Comparison of ENCODE assay signal across 8 mouse cellular contexts in genomic region chr5:77074914-77075313, GRCm38 (mm10). TPM values are rescaled to one million over a fixed set of nuclear protein-coding genes. Genes with fewer than 3 reads are reported as not detected.
A peak's percentile ranks its signal among the peaks of the same experiment; 100 is the strongest.
DNase-seq lines count a peak whose midpoint lies in the region; ATAC-seq and TF ChIP-seq lines count a peak whose summit lies in the region.

No protein-coding gene starts in this region.

- no peak overlapping the region for H3K9ac ChIP-seq in limb, embryonic 15.5 days
- H3K9ac ChIP-seq in midbrain, postnatal 0 days (replicated peaks; ENCODE audit: low read length, poor library complexity, severe bottlenecking) = no peak overlapping the region

- no peaks in the 10 kb centered on the region for H3K36me3 ChIP-seq in limb, embryonic 15.5 days
- H3K36me3 ChIP-seq in midbrain, postnatal 0 days (ENCODE audit: insufficient read depth, low read length) = no peaks in the 10 kb centered on the region

- no peak overlapping the region for H3K4me3 ChIP-seq in limb, embryonic 15.5 days
- H3K4me3 ChIP-seq in midbrain, postnatal 0 days (ENCODE audit: low read depth, low read length) = no peak overlapping the region

- peak overlapping the region; percentile 86 for H3K27ac ChIP-seq in limb, embryonic 15.5 days
- H3K27ac ChIP-seq in midbrain, postnatal 0 days (ENCODE audit: low read depth, low read length) = no peak overlapping the region

- no peaks in the 10 kb centered on the region for H3K9me3 ChIP-seq in limb, embryonic 15.5 days
- no peaks in the 10 kb centered on the region for H3K9me3 ChIP-seq in midbrain, postnatal 0 days (ENCODE audit: low read length)

- TF ChIP-seq CTCF in midbrain, postnatal 0 days (IDR thresholded peaks at IDR 0.05) = no peak

- H3K4me1 ChIP-seq in limb, embryonic 15.5 days = peaks cover 16% of the 10 kb centered on the region
- H3K4me1 ChIP-seq in midbrain, postnatal 0 days (ENCODE audit: insufficient read depth, low read length) = no peaks in the 10 kb centered on the region

- WGBS in limb, embryonic 15.5 days = 45% methylated on average over 2 of the region's 2 CpGs
- 81% methylated on average over 2 of the region's 2 CpGs for WGBS in midbrain, postnatal 0 days

- DNase-seq in urinary bladder, postnatal 14 days (ENCODE audit: low spot score) = peak; percentile 76
- DNase-seq in urinary bladder, adult 2 months (ENCODE audit: low spot score) = no peak
- DNase-seq in gastrocnemius, postnatal 14 days = peak; percentile 58
- DNase-seq in spleen, postnatal 36 days (ENCODE audit: low spot score in 2 of 2) = no peak
- no peak for DNase-seq in natural killer cell, adult 2 months (ENCODE audit: low spot score in 2 of 2)
- DNase-seq in midbrain, postnatal 0 days (ENCODE audit: low spot score) = no peak

- peak; percentile 83 for ATAC-seq in limb, embryonic 15.5 days (ENCODE audit: insufficient number of reproducible peaks, low FRiP score, low TSS enrichment, low read depth)
- ATAC-seq in CD4-positive, CD25-positive, alpha-beta regulatory T cell, adult 4 months = no peak
- ATAC-seq in midbrain, postnatal 0 days (ENCODE audit: low FRiP score) = no peak

- no peaks in the 10 kb centered on the region for H3K27me3 ChIP-seq in limb, embryonic 15.5 days
- H3K27me3 ChIP-seq in midbrain, postnatal 0 days (ENCODE audit: insufficient read depth, low read length) = no peaks in the 10 kb centered on the region

- H3K4me2 ChIP-seq in limb, embryonic 15.5 days = no peak overlapping the region
- H3K4me2 ChIP-seq in midbrain, postnatal 0 days (ENCODE audit: low read depth, low read length, poor library complexity, severe bottlenecking) = no peak overlapping the region

- intact Hi-C loops in gastrocnemius, postnatal 14 days (cut with DNase I; ENCODE audit: low total_unique reads) = no loop called here

RNA-seq across cellular contexts. Expression of gene Hopx, which starts 40.0 kb away (rescaled TPM):
- 66.3 and 93.9 TPM in 2 replicates for polyA plus RNA-seq in urinary bladder, adult 2 months (2012; rRNA removed)
- 1 to 10 TPM; 9.7 to 9.8 TPM for total RNA-seq in gastrocnemius, postnatal 14 days (2021)
- 5.5 and 6.0 TPM in 2 replicates for polyA plus RNA-seq in limb, embryonic 15.5 days (2015; fragmentation: Nextera tagmentation; extraction: Ambion mirVana)
- 10 to 100 TPM; 16.4 to 20.4 TPM for polyA plus RNA-seq in CD4-positive, CD25-positive, alpha-beta regulatory T cell, adult 4 months (2017; shearing (Covaris generic))
- total RNA-seq in midbrain, postnatal 0 days (2014; rRNA removed) = 9.1 and 20.8 TPM in 2 replicates
- polyA plus RNA-seq in midbrain, postnatal 0 days (2015; fragmentation: Nextera tagmentation; extraction: Ambion mirVana) = 1.4 and 1.8 TPM in 2 replicates

RNA-seq across cellular contexts. Expression of gene Thegl, which starts 59.1 kb away (rescaled TPM):
- polyA plus RNA-seq in urinary bladder, adult 2 months (2012; rRNA removed) = not detected in 2 replicates
- not detected for total RNA-seq in gastrocnemius, postnatal 14 days (2021)
- 0.16 and 0.22 TPM in 2 replicates for polyA plus RNA-seq in limb, embryonic 15.5 days (2015; fragmentation: Nextera tagmentation; extraction: Ambion mirVana)
- not detected for polyA plus RNA-seq in CD4-positive, CD25-positive, alpha-beta regulatory T cell, adult 4 months (2017; shearing (Covaris generic))
- total RNA-seq in midbrain, postnatal 0 days (2014; rRNA removed) = 0.38 TPM in 1 of 2 replicates, not detected in the other
- 0.52 and 1.0 TPM in 2 replicates for polyA plus RNA-seq in midbrain, postnatal 0 days (2015; fragmentation: Nextera tagmentation; extraction: Ambion mirVana)

Comparison
In these comparisons a context has a peak if more than half of its experiments do, and no peak if none do; other contexts are left out.
1. DNase-seq: peak in urinary bladder, postnatal 14 days (single experiment) and gastrocnemius, postnatal 14 days (single experiment); none in urinary bladder, adult 2 months (single experiment), spleen, postnatal 36 days (0 of 2), natural killer cell, adult 2 months (0 of 2) and midbrain, postnatal 0 days (single experiment).